Mouse (Mus musculus) heart, adult 2 months (tissue): ENCODE measurements around the gene Smg8.

Source experiments
- CTCF ChIP-seq: fragments of 200-600 bp; IDR thresholded peaks from 2 replicates; pipeline ENCODE4 v1.8.1; 2022; ENCODE audit warnings: antibody characterized with exemption, mild to moderate bottlenecking, moderate library complexity
- POLR2A ChIP-seq: fragments of 200-500 bp; IDR thresholded peaks from 2 replicates; pipeline ENCODE4 v1.6.1; 2011; ENCODE audit warnings: mild to moderate bottlenecking, low read depth, low read length, control low read depth; ENCODE audit not compliant: insufficient read depth

GRCm38 (mm10) chr11:87087142-87087541, 568 bp upstream of the Smg8 start:
- TF ChIP-seq CTCF (no peak), POLR2A (no peak)
